ENCODE assay signal across 9 mouse cellular contexts in the genomic region with DNA sequence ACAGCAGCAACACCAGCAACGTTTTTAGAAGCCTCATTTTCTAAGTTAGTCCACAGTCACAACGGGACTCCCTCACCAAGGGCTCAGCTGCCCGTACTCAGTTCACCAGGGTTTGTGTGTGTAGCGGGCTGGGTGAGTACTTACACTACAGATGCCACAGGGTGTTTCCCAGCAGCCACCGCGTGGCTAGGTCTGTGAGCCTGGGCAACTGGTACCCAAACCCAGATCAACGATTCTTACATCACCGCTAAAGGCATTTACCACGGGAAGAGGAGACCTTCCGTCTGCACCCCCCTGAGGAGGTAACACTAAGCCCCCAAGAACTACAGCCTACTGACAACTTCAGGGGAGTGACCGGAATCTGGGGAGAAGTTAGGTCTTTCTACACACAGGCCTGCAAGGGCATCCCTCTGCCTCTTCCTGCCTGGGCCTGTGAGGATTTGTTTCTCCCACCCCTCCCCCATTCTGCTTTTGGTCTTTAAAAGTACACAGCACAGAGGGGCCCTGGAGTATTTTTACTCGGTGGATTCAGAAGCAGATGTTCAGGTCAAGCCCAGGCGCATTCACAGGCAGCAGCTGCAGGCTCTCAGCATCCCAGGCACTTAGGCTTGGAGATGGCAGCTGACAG.
A peak's percentile ranks its signal among the peaks of the same experiment; 100 is the strongest.
DNase-seq lines count a peak whose midpoint lies in the region; ATAC-seq and TF ChIP-seq lines count a peak whose summit lies in the region.
"Had no signal": no experiment of that assay in that cellular context is flagged by ENCODE, and none has a peak within 500 bp of the region (broad histone marks: within the 10 kb centered on the region; RNA-seq: fewer than 3 reads in every experiment).

No protein-coding gene starts in this region.

- intact Hi-C loops in left cerebral cortex, adult 2 months (cut with DNase I), result loop anchor here (5.0 kb wide), 1 partner anchor 98 kb away; a partner anchor contains a TSS
- intact Hi-C loops in left cerebral cortex, postnatal 4 days (cut with DNase I), result no loop called here

- peak overlapping the region; percentile 76 for H3K27ac ChIP-seq in left cerebral cortex, adult 2 months
- peak overlapping the region; percentile 75 for H3K27ac ChIP-seq in forebrain, embryonic 15.5 days (replicated peaks)
- peak overlapping the region; percentile 68 for H3K27ac ChIP-seq in neural tube, embryonic 15.5 days (replicated peaks)

- peak overlapping the region; percentile 26; the same call in 1 of the 2 replicates for H3K9ac ChIP-seq in forebrain, embryonic 15.5 days (replicated peaks)
- H3K9ac ChIP-seq in neural tube, embryonic 15.5 days (replicated peaks), result 0 out of 2 replicates have a peak overlapping the region, but pooled peaks have one; percentile 20

- ATAC-seq in forebrain, embryonic 15.5 days (replicated peaks), result peak; percentile 63
- ATAC-seq in inflammation-experienced regulatory T-cells, adult 6 months, result peak; percentile 80
- ATAC-seq in neural tube, embryonic 15.5 days (ENCODE audit: low FRiP score), result no peak
- ATAC-seq in cerebellum, adult (ENCODE audit: insufficient number of reproducible peaks, low FRiP score, low TSS enrichment), result no peak
- ATAC-seq: Patski had no signal

- TF ChIP-seq CTCF in left cerebral cortex, adult 2 months (IDR thresholded peaks at IDR 0.05), result no peak

- no peaks in the 10 kb centered on the region for H3K27me3 ChIP-seq in forebrain, embryonic 15.5 days
- no peaks in the 10 kb centered on the region for H3K27me3 ChIP-seq in neural tube, embryonic 15.5 days (replicated peaks)
- H3K27me3 ChIP-seq: Patski had no signal

- H3K9me3 ChIP-seq in forebrain, embryonic 15.5 days, result no peaks in the 10 kb centered on the region
- H3K9me3 ChIP-seq in neural tube, embryonic 15.5 days (replicated peaks), result no peaks in the 10 kb centered on the region

- DNase-seq in left cerebral cortex, adult 2 months (ENCODE audit: extremely low spot score in 1 of 2, low spot score in 2 of 2), result no peak
- DNase-seq in left cerebral cortex, postnatal 4 days, result no peak
- peak; percentile 51 to 69 for DNase-seq in lung, adult 18-20 months
- no peak for DNase-seq in ovary, adult 18-20 months (ENCODE audit: low spot score)

- H3K36me3 ChIP-seq in forebrain, embryonic 15.5 days, result no peaks in the 10 kb centered on the region
- H3K36me3 ChIP-seq in neural tube, embryonic 15.5 days, result no peaks in the 10 kb centered on the region

- WGBS in forebrain, embryonic 15.5 days, result 17% methylated on average over 13 of the region's 13 CpGs
- 24% methylated on average over 13 of the region's 13 CpGs for WGBS in neural tube, embryonic 15.5 days

- H3K4me1 ChIP-seq in forebrain, embryonic 15.5 days, result peaks cover 35% of the 10 kb centered on the region
- peaks cover 35% of the 10 kb centered on the region for H3K4me1 ChIP-seq in neural tube, embryonic 15.5 days

- H3K4me2 ChIP-seq in forebrain, embryonic 15.5 days (replicated peaks), result peak overlapping the region; percentile 45
- peak overlapping the region; percentile 48 for H3K4me2 ChIP-seq in neural tube, embryonic 15.5 days

- peak overlapping the region; percentile 11; the same call in 1 of the 2 replicates for H3K4me3 ChIP-seq in left cerebral cortex, adult 2 months
- peak overlapping the region; percentile 23 for H3K4me3 ChIP-seq in forebrain, embryonic 15.5 days
- peak overlapping the region; percentile 15 for H3K4me3 ChIP-seq in neural tube, embryonic 15.5 days (replicated peaks)

Comparison
In these comparisons a context has a peak if more than half of its experiments do, and no peak if none do; other contexts are left out.
1. DNase-seq: peak in lung, adult 18-20 months (2 of 2); none in left cerebral cortex, adult 2 months (0 of 2), left cerebral cortex, postnatal 4 days (single experiment) and ovary, adult 18-20 months (single experiment).
2. ATAC-seq: peak in forebrain, embryonic 15.5 days (single experiment) and inflammation-experienced regulatory T-cells, adult 6 months (single experiment); none in neural tube, embryonic 15.5 days (single experiment) and cerebellum, adult (single experiment).
3. Peak in every context shown above with its lines, with median percentiles within 50 percentile points of each other: H3K27ac ChIP-seq and H3K4me3 ChIP-seq.